Mouse (Mus musculus) liver, embryonic 16.5 days (tissue): ENCODE measurements at regions not wholly inside any gene's neighbourhood (a gene's known extent, or its start where the extent isn't known, plus 50 kb on each side); places are given as distances from the start of the nearest gene placed in this dataset.

ENCODE experiments used
- ATAC-seq: fragments of 200-750 bp; cut with Nextera tagmentation; 2 replicates; pipeline ENCODE4 v1.8.0; 2017; ENCODE audit warnings: low read depth, mild to moderate bottlenecking, moderate number of reproducible peaks, moderate library complexity
- H3K27ac ChIP-seq: fragments of 300-500 bp; sonication (generic); 2 replicates; pipeline ENCODE4 v1.5.1; 2014; ENCODE audit warnings: mild to moderate bottlenecking, low read length
- H3K27me3 ChIP-seq: fragments of 300-500 bp; sonication (generic); 2 replicates; pipeline ENCODE4 v1.6.1; 2014; ENCODE audit warnings: low read depth, low read length, mixed read lengths; ENCODE audit not compliant: control insufficient read depth, insufficient read depth
- H3K36me3 ChIP-seq: fragments of 300-500 bp; sonication (generic); 2 replicates; pipeline ENCODE4 v1.6.1; 2014; ENCODE audit warnings: mild to moderate bottlenecking; ENCODE audit not compliant: control insufficient read depth, insufficient read depth
- H3K4me1 ChIP-seq: fragments of 300-500 bp; sonication (generic); 2 replicates; pipeline ENCODE4 v1.6.1; 2014; ENCODE audit warnings: low read depth, low read length, mixed read lengths; ENCODE audit not compliant: control insufficient read depth
- H3K4me2 ChIP-seq: fragments of 300-500 bp; sonication (generic); 2 replicates; pipeline ENCODE4 v1.6.1; 2014; ENCODE audit warnings: low read depth, low read length, mixed read lengths
- H3K4me3 ChIP-seq: fragments of 300-500 bp; sonication (generic); 2 replicates; pipeline ENCODE4 v1.5.1; 2014; ENCODE audit warnings: low read depth, mild to moderate bottlenecking, low read length
- H3K9ac ChIP-seq: fragments of 300-500 bp; sonication (generic); 2 replicates; pipeline ENCODE4 v1.6.1; 2014; ENCODE audit warnings: low read depth, low read length
- H3K9me3 ChIP-seq: fragments of 300-500 bp; sonication (generic); replicated peaks from 2 replicates; pipeline ENCODE4 v1.6.1; 2016; ENCODE audit warnings: low read length; ENCODE audit not compliant: control insufficient read depth
- WGBS: fragments of 180-500 bp; shearing (Covaris S2); extraction: QIAGEN DNeasy Blood & Tissue Kit; methylation state at CpG from one replicate; pipeline ENCODE4 v1.1.7; 2014; ENCODE audit not compliant: insufficient replicate concordance; 5-methylcytosine and 5-hydroxymethylcytosine counted together

- H3K4me2 ChIP-seq = no peak overlapping the region
- ATAC-seq = no peak
- no peaks in the 10 kb centered on the region for H3K27me3 ChIP-seq
- H3K4me1 ChIP-seq = no peaks in the 10 kb centered on the region
- no peak overlapping the region for H3K9ac ChIP-seq
- 37% methylated on average over 5 of the region's 5 CpGs for WGBS
- H3K4me3 ChIP-seq = no peak overlapping the region
- no peaks in the 10 kb centered on the region for H3K36me3 ChIP-seq
- no peaks in the 10 kb centered on the region for H3K9me3 ChIP-seq
- no peak overlapping the region for H3K27ac ChIP-seq
These were observed 149.2 kb downstream of the Tmem17 start for GRCm38 (mm10) chr11:22661072-22661471.

- no peaks in the 10 kb centered on the region for H3K4me1 ChIP-seq
- no peaks in the 10 kb centered on the region for H3K27me3 ChIP-seq
- H3K4me2 ChIP-seq = no peak overlapping the region
- no peak for ATAC-seq
- H3K9me3 ChIP-seq = no peaks in the 10 kb centered on the region
- no peaks in the 10 kb centered on the region for H3K36me3 ChIP-seq
- 43% methylated on average over 10 of the region's 12 CpGs for WGBS
- no peak overlapping the region for H3K4me3 ChIP-seq
- no peak overlapping the region for H3K27ac ChIP-seq
- no peak overlapping the region for H3K9ac ChIP-seq
These were observed 150.0 kb downstream of the Tmem17 start for GRCm38 (mm10) chr11:22661713-22662551.

DNA sequence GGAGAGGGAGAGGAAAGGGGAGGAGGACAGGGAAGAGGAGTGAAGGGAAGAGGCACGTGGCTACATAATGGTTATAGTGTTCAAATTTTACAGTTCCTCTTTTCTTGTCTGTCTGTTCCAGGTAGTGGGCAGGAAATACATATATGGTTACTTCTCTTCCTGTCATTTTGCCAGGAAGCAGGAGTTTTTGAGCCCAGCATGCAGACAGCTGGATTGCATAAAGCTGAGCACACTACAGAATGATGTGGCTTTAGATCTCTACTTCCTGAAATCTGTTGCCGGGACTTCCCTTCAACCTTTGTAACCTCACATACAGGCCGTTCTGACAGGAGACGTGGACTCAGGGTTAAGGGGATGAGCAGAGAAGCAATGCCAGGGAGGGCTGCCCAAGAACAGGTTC lies 154.1 kb downstream of the Tmem17 start:
- WGBS = 2% methylated on average over 4 of the region's 4 CpGs
- no peak for ATAC-seq
- no peaks in the 10 kb centered on the region for H3K36me3 ChIP-seq
- H3K27me3 ChIP-seq = no peaks in the 10 kb centered on the region
- H3K4me2 ChIP-seq = no peak overlapping the region
- H3K9ac ChIP-seq = no peak overlapping the region
- no peaks in the 10 kb centered on the region for H3K4me1 ChIP-seq
- H3K27ac ChIP-seq = no peak overlapping the region
- H3K9me3 ChIP-seq = no peaks in the 10 kb centered on the region
- H3K4me3 ChIP-seq = no peak overlapping the region

- no peaks in the 10 kb centered on the region for H3K9me3 ChIP-seq
- no peak for ATAC-seq
- H3K4me3 ChIP-seq = no peak overlapping the region
- no peaks in the 10 kb centered on the region for H3K36me3 ChIP-seq
- no peak overlapping the region for H3K9ac ChIP-seq
- H3K27ac ChIP-seq = no peak overlapping the region
- H3K27me3 ChIP-seq = no peaks in the 10 kb centered on the region
- no peaks in the 10 kb centered on the region for H3K4me1 ChIP-seq
- 15% methylated on average over 5 of the region's 5 CpGs for WGBS
- H3K4me2 ChIP-seq = no peak overlapping the region
These were observed 154.5 kb downstream of the Tmem17 start for GRCm38 (mm10) chr11:22666378-22666777.

DNA sequence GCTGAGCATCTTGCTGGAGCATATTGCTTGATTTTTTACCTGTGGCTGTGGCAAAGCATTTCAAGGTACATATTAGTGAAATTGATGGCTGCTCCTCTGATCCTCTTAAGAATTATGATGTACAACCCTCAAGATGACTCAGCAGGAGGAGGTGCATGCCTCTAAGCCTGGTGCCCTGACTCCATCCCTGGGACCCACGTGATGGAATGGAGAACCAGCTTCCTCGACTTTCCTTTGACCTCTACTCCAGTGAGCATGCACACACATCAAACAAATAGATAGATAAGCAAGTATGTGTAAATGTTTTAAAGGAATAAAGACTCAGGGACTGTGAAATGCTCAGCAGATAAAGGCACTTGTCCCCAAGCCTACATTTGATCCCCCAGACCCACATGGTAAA lies 156.3 kb downstream of the Tmem17 start:
- no peak overlapping the region for H3K4me3 ChIP-seq
- H3K27me3 ChIP-seq = no peaks in the 10 kb centered on the region
- no peak overlapping the region for H3K4me2 ChIP-seq
- WGBS = 33% methylated on average over 2 of the region's 2 CpGs
- ATAC-seq = no peak
- no peaks in the 10 kb centered on the region for H3K9me3 ChIP-seq
- H3K36me3 ChIP-seq = no peaks in the 10 kb centered on the region
- no peak overlapping the region for H3K9ac ChIP-seq
- no peak overlapping the region for H3K27ac ChIP-seq
- H3K4me1 ChIP-seq = no peaks in the 10 kb centered on the region

DNA sequence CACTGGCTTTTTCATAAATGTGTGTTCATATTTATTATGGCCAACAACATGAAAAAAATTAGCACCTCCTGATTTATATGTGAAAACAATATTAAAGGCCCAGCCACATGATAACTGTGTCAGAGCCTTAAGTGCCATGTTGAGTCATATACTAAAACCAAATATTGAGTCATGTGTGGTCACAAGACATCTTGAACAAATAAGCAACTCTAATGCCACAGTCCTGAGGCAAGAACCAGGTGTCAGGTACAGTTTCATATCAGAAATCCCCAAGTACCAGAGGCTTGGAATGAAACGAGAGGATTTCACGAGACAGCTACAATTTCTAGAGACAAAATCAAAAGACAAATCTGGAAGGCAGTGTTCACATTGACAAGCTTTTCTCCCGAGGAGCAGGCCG lies 157.4 kb downstream of the Tmem17 start:
- Histone ChIP-seq H3K27ac (no peak overlapping the region), H3K9me3 (no peaks in the 10 kb centered on the region), H3K36me3 (no peaks in the 10 kb centered on the region), H3K27me3 (no peaks in the 10 kb centered on the region), H3K4me3 (no peak overlapping the region), H3K4me2 (no peak overlapping the region), H3K9ac (no peak overlapping the region), H3K4me1 (no peaks in the 10 kb centered on the region)
- ATAC-seq = no peak
- 53% methylated on average over 4 of the region's 4 CpGs for WGBS

DNA sequence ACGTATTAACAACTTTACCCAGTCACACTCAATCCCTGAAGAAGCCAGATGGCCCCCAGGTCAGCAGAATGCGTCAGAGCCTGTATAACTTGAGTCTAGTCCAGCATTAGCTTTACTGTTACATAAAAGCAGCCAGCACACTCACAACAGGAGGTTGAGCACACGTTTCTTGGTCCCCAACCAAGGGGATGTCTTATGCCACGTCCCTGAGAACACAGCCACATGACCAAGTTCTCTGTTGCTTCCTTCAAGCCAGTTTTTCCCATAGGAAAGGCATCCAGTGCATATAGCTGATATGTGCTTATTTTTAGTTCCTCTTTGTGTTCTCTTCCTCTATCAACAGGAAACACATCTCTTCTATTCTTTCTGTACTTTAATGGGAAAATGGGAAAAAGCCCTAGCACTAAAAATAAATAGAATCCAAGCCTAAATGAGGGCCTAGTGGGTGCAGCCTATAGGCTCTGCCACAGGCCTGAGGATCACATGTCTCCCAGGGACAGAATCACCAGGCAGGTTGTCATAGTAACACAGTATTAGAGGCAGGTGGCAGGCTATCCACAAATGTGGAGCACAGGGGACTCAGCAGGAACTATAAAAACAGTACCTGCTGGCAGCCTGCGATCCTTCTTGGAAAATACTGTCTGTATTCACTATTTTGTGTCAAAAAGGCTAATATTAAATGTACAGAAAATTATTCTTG lies 160.1 kb downstream of the Tmem17 start:
- no peak overlapping the region for H3K27ac ChIP-seq
- ATAC-seq = peak; percentile 27; the same call in 1 of the 2 replicates
- H3K4me3 ChIP-seq = no peak overlapping the region
- 34% methylated on average over 5 of the region's 5 CpGs for WGBS
- H3K36me3 ChIP-seq = no peaks in the 10 kb centered on the region
- H3K4me1 ChIP-seq = no peaks in the 10 kb centered on the region
- no peak overlapping the region for H3K4me2 ChIP-seq
- no peaks in the 10 kb centered on the region for H3K9me3 ChIP-seq
- no peaks in the 10 kb centered on the region for H3K27me3 ChIP-seq
- no peak overlapping the region for H3K9ac ChIP-seq

GRCm38 (mm10) chr11:22675047-22675446 lies 163.2 kb downstream of the Tmem17 start:
- Histone ChIP-seq H3K27me3 (no peaks in the 10 kb centered on the region), H3K4me2 (no peak overlapping the region), H3K9ac (no peak overlapping the region), H3K4me3 (no peak overlapping the region), H3K36me3 (no peaks in the 10 kb centered on the region), H3K9me3 (no peaks in the 10 kb centered on the region), H3K27ac (no peak overlapping the region), H3K4me1 (no peaks in the 10 kb centered on the region)
- ATAC-seq = no peak
- 17% methylated on average over 3 of the region's 3 CpGs for WGBS

DNA sequence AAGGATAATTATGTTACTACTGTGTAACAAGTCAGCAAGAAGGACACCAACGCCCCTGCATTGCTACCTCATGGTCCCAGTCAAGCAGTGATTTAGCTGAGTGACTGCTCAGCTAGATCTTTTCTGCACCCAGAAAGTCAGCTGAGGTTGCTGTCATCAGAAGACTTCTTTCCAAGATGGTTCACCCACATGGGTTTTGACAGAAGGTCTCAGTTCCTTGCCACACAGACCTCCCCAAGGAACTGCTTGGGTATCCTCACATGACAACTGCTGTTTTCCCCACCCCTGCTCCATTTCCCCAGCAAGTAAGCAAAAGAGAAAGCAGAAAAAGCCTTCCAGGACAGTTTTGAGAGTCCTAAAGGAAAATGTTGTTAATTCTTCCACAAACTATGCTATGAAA lies 163.9 kb downstream of the Tmem17 start:
- Histone ChIP-seq H3K27ac (no peak overlapping the region), H3K4me1 (no peaks in the 10 kb centered on the region), H3K36me3 (no peaks in the 10 kb centered on the region), H3K4me3 (no peak overlapping the region), H3K4me2 (no peak overlapping the region), H3K9ac (no peak overlapping the region), H3K9me3 (no peaks in the 10 kb centered on the region), H3K27me3 (no peaks in the 10 kb centered on the region)
- no peak for ATAC-seq
- WGBS = 55% methylated on average over 1 of the region's 1 CpGs
